Mouse (Mus musculus): ENCODE measurements around the gene Gm10837. TPM values are rescaled to one million over a fixed set of nuclear protein-coding genes. Genes with fewer than 3 reads are reported as not detected.

The Gm10837 gene
- not detected for polyA plus RNA-seq (2017; shearing (Covaris generic))

GRCm38 (mm10) chr14:122490441-122491328, at the start of gene Gm10837:
Gene Gm10837 (plus strand): TSS chr14:122490586.

GRCm38 (mm10) chr14:122450496-122451382, 39.6 kb upstream of the Gm10837 start, which contains the start of gene Gm5089:
Gene Gm5089 (minus strand): TSS chr14:122451115.

GRCm38 (mm10) chr14:122464763-122465741, 25.3 kb upstream of the Gm10837 start, which contains the start of gene Zic5:
Gene Zic5 (minus strand): TSS chr14:122465677.

GRCm38 (mm10) chr14:122474891-122475556, 15.4 kb upstream of the Gm10837 start, which contains the start of gene Zic2:
Gene Zic2 (plus strand): TSS chr14:122475435.

GRCm38 (mm10) chr14:122534017-122534924, 43.9 kb downstream of the Gm10837 start, which contains the start of gene Pcca:
Gene Pcca (plus strand): TSS chr14:122534324.

Other genes starting within 250 kb of the Gm10837 start
- gene Gm5089, start 39.5 kb upstream of the Gm10837 start, polyA plus RNA-seq (2017; shearing (Covaris generic)): not detected
- gene Zic5, start 24.9 kb upstream of the Gm10837 start, polyA plus RNA-seq (2017; shearing (Covaris generic)): not detected
- gene Zic2, start 15.2 kb upstream of the Gm10837 start, polyA plus RNA-seq (2017; shearing (Covaris generic)): not detected
- 34.6 TPM for gene Pcca, start 43.7 kb downstream of the Gm10837 start, polyA plus RNA-seq (2017; shearing (Covaris generic))

Data from CD4-positive, CD25-positive, alpha-beta regulatory T cell, adult 9 weeks (primary cell).